Mouse (Mus musculus): ENCODE results near the gene Slc12a6. TPM values are rescaled to one million over a fixed set of nuclear protein-coding genes. Genes with fewer than 3 reads are reported as not detected.
A peak's percentile ranks its signal among the peaks of the same experiment; 100 is the strongest.
"Not testable (repeated sequence)": the region's sequence is repeated elsewhere in the genome, so short reads cannot be mapped to it uniquely, and the experiment has no call there.

Slc12a6 gene
- total RNA-seq, 1 experiment from 2014 or later, result 52.9 TPM

GRCm38 (mm10) chr2:112262779-112263295 lies 2.8 kb upstream of the Slc12a6 start:
- no peak for DNase-seq

DNA sequence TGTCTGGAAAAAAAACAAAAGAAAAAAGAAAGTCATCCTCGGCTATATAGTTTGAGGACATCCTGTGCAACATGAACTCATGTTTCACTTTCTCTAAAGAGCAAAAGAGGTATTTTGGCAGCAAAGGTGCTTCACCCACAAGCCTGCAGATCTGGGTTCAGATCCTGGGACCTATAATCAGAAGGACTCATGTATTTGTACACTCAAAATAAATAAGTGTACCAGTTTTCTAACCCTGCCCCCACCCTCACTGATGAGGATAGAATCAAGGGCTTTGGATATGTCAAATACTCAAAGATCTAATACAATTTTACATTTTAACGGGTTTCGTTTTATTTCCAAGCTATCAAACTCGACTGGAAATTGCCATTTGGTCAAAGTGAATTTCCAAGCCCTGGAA lies 1.3 kb upstream of the Slc12a6 start:
- DNase-seq, result no peak

DNA sequence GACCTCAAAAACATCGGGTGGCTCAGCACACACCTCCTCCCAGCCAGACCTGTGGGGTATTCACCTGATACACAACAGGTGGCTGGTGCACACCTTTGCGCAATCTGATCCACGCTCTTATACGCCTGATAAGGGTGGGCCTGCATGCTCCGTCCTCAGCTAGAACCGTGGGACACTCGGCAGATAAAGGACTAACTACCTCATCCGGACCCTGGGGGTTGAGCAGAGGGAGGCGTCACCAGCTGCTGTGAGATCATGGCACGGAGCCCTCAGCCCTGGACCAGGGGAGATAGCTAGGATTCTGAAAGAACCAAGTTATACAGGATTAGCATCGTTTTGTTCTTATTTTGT lies 592 bp downstream of the Slc12a6 start, which contains the start of gene Gm21985:
Gene Gm21985, plus strand, starts transcription at position 73 of the 351 bp plus-strand sequence.
- peak; percentile 69 for DNase-seq

DNA sequence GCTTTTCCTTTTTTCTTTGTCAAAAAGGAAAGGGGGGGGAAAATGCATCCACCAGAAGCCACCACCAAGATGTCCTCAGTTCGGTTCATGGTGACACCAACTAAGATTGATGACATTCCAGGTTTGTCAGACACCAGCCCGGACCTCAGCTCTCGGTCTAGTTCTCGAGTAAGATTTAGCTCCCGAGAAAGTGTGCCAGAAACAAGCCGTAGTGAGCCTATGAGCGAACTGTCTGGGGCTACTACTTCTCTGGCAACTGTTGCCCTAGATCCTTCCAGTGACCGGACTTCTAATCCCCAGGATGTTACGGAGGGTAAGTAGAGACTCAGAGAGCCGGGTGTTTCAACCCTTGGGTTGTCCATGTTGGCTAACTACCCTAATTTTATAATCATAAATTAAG lies 1.2 kb downstream of the Slc12a6 start:
- DNase-seq, result no peak

DNA sequence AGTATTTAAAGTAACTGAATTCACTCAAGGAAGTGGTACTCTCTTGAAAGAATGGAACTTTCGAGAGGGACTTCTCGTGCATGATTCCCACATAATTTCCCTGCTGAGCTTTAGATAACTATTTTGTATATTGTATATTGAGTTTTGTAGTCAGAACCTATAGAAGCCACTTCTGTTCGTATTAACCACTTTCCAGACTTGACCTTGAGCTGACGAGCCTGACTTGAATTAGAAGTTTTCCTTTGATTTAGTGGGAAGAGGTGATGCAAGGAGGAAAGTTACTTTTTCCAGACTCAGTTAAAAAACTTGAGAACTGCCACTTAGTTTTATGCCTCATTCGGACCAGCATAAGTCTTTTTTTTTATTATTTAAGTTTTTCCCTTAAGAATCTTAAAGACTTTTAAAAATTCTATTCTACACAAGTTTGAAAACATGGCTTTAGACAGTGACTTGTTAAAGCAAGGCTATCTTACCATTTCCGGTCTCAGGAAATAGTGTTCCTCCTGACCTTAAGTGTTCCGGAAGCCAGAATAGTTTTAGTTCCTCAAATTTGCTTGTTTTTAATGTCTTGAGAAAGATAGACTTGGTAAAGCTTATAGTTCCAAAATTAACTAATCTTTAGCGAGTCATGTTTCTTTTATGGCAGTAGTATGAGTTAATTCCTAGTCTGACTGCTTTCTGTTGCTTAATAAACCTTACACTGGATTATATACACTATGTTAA lies 2.1 kb downstream of the Slc12a6 start:
- DNase-seq, result no peak

GRCm38 (mm10) chr2:112270011-112270410 lies 4.4 kb downstream of the Slc12a6 start:
- DNase-seq, result no peak

- DNase-seq, result no peak
Measured at GRCm38 (mm10) chr2:112272909-112273308, 7.3 kb downstream of the Slc12a6 start.

GRCm38 (mm10) chr2:112273474-112273873 lies 7.8 kb downstream of the Slc12a6 start:
- DNase-seq, result no peak

DNA sequence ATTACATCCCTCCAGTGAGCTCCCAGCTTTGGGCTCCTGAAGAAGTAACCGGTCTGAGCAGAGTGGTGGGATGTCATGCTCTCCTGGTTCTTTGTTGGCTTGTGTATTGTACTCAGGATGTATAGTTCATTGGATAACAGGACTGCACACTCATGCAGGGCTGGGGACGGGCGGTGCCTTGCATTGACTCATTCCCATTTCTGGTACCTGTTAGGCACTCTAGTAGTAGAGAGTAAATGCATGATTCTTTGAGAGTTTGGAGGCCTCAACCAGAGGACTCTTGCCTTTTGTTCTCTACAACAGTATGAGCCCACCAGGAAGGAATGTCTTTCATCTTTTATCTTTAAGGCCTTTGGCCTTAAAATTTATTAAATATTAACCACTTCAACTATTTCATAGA lies 11.2 kb downstream of the Slc12a6 start:
- no peak for DNase-seq

GRCm38 (mm10) chr2:112282846-112283245 lies 17.2 kb downstream of the Slc12a6 start:
- DNase-seq, result no peak

- peak; percentile 49 for DNase-seq
Measured at GRCm38 (mm10) chr2:112284363-112285030, 18.9 kb downstream of the Slc12a6 start.

DNA sequence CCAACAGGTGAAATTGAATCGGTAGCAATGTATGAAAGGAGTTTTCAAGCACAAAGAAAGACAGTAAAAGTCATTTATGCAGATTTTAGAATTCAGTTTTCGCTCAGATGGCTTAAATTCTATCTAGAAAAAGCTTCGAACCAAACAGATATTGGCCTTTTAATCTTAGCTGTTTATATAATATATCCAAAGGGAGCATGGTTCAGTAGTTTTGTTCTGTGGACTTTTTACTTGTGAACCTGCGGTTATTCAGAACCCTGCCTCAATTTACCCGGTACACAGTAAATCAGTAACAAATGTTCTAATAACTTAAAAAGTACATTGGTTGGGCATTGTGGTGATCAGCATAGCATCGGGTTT lies 19.4 kb downstream of the Slc12a6 start:
- DNase-seq, result no peak

GRCm38 (mm10) chr2:112286062-112286461 lies 20.4 kb downstream of the Slc12a6 start:
- not testable (repeated sequence) for DNase-seq

DNA sequence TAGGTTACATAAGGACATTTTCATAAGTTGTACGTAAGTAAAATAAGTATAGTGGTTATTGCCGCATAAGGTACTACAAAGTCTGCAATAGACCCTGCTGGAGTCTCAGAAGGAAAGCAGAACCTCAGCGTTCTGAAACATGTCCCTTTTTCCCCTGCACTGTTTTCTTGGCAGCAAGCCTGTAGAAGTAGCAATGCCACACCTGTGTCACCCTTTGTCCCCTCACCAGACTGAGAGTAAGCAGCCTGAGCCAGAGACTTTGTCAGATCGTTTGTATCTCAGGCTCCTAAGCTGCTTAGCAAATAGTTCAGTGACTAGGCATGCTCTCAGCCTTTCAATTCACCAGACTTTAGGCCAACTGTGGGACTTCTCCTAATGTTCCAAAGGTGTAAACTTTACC lies 21.4 kb downstream of the Slc12a6 start:
- DNase-seq, result no peak

DNA sequence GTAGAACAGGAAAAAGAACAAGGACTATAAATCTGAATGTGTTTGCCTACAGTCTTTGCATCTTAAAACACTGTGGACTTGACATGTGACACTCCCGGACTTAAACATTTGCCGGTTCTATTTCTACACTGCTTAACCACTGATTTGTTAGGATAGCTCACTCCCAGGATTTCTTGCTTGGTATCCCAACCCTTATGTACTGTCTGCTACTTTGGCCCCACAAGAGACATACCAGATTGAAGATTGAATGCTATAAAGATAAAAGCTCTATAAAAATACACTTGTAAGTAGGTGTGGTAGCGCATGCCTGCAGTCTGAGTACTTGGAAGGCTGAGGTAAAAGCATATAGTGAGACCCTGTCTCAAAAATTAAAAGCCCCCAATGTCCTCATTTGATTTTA lies 23.9 kb downstream of the Slc12a6 start:
- no peak for DNase-seq

DNA sequence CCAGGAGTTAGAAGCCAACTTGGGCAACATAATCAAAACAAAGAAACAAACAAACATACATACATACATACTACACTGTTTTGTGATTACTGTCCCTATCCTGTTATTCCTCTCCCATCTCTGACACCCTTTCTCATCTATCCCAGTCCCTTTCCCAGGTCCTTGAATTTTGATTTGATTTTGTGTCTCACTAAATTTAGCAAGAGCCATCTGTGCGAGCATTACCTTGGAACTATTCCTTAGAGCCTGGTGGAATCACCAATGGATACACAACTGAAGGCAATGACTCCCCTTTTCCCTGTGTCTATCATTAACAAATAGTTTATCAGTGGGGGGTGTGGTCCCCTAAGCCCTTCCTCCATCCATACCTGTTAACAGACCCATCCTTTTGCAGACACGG lies 27.2 kb downstream of the Slc12a6 start:
- DNase-seq, result no peak

GRCm38 (mm10) chr2:112296211-112296610 lies 30.6 kb downstream of the Slc12a6 start:
- no peak for DNase-seq

GRCm38 (mm10) chr2:112298221-112298620 lies 32.6 kb downstream of the Slc12a6 start:
- no peak for DNase-seq

DNA sequence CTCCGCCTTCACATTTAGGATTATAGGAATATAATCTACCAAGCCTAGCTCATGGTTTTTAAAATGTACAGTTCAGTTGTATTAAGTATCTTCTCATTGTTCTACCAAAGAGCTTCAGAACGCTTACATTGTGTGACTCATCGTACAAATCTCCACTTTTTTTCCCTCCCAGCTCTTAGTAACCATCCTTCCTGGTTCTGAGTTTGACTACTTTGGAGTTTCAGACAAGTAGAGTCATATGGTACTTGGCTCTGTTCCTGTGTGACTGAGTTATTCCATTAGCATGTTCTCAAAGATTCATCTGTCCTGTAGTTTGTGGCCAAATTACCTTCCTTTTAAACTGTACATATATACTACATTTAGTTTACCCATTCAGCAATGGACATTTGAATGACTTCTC lies 43.0 kb downstream of the Slc12a6 start:
- no peak for DNase-seq

GRCm38 (mm10) chr2:112309161-112309600 lies 43.6 kb downstream of the Slc12a6 start:
- DNase-seq, result no peak

- no peak for DNase-seq
Measured at GRCm38 (mm10) chr2:112315638-112316037, 50.0 kb downstream of the Slc12a6 start.

- DNase-seq, result no peak
Measured at GRCm38 (mm10) chr2:112318227-112318626, 52.6 kb downstream of the Slc12a6 start.

DNA sequence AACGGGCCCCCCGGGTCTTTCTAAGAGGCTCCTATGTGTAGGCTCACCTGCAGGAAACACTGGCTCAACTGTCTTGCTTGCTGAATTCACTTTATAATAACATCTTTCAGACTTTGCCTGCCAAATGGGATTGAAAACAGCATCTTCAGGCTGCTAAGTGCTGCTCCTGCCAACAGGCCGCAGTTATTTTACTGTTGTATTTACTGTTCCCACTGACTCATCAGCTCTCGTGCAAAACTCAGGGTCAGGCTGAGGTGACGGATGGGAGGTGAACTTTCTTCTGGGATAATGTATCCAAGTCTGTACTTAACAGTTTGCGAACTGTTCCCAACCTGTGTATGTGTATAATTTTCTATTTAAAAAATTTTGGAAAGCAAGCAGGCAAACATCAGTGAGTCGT lies 53.3 kb downstream of the Slc12a6 start:
- peak; percentile 39 for DNase-seq

All from adrenal gland, postnatal 25 days (tissue).